Mouse (Mus musculus) MEL (cell line): ENCODE results near the gene Fis1. TPM values are rescaled to one million over a fixed set of nuclear protein-coding genes. Genes with fewer than 3 reads are reported as not detected.

Experiments
- DNase-seq: peaks from one replicate; pipeline ENCODE4 v3.0.0; 2011; ENCODE audit warnings: low read depth, low spot score
- H3K27ac ChIP-seq: 2 replicates; pipeline ENCODE4 v1.5.1; 2012; ENCODE audit warnings: low read depth, mild to moderate bottlenecking, control low read depth, low read length, moderate library complexity; ENCODE audit not compliant: control insufficient read depth
- H3K27me3 ChIP-seq, 2 experiments: fragments of 150-350 bp in 1 of 2; sonication (generic) in 1 of 2; 2 replicates each; pipeline ENCODE4 v1.6.1; 2012; ENCODE audit warnings: low read length in 2 of 2, mild to moderate bottlenecking in 2 of 2, improper control_type of control experiment in 1 of 2, moderate library complexity in 1 of 2; ENCODE audit not compliant: insufficient read depth in 2 of 2, control insufficient read depth in 1 of 2
- H3K36me3 ChIP-seq, 2 experiments: 2 replicates each; pipeline ENCODE4 v1.6.1; 2012 to 2014; ENCODE audit warnings: low read length in 2 of 2, improper control_type of control experiment in 1 of 2, inconsistent platforms in 1 of 2, mild to moderate bottlenecking in 1 of 2; ENCODE audit not compliant: insufficient read depth in 2 of 2, control insufficient read depth in 1 of 2
- H3K4me1 ChIP-seq, 2 experiments: fragments of 150-350 bp in 1 of 2; sonication (generic) in 1 of 2; 2 replicates each; pipeline ENCODE4 v1.6.1; 2012; ENCODE audit warnings: low read length in 2 of 2, improper control_type of control experiment in 1 of 2, mild to moderate bottlenecking in 1 of 2; ENCODE audit not compliant: insufficient read depth in 2 of 2, control insufficient read depth in 1 of 2
- H3K4me3 ChIP-seq, 2 experiments: fragments of 150-350 bp in 1 of 2; sonication (generic) in 1 of 2; 2 replicates each; pipeline ENCODE4 v1.5.1; 2012; ENCODE audit warnings: low read depth in 2 of 2, low read length in 2 of 2, mild to moderate bottlenecking in 2 of 2, moderate library complexity in 2 of 2, control low read depth in 1 of 2, improper control_type of control experiment in 1 of 2; ENCODE audit not compliant: control insufficient read depth in 1 of 2, insufficient read depth in 1 of 2
- H3K79me2 ChIP-seq: 2 replicates; pipeline ENCODE4 v1.6.1; 2012; ENCODE audit warnings: mild to moderate bottlenecking, low read length, moderate library complexity; ENCODE audit not compliant: control insufficient read depth, poor library complexity, insufficient read depth
- H3K9ac ChIP-seq: 2 replicates; pipeline ENCODE4 v1.6.1; 2012; ENCODE audit warnings: low read depth, mild to moderate bottlenecking, control low read depth, low read length, moderate library complexity; ENCODE audit not compliant: control insufficient read depth, poor library complexity, severe bottlenecking
- H3K9me3 ChIP-seq: fragments of 150-350 bp; sonication (generic); replicated peaks from 2 replicates; pipeline ENCODE4 v1.6.1; 2012; ENCODE audit warnings: mild to moderate bottlenecking, low read length, improper control_type of control experiment, moderate library complexity; ENCODE audit not compliant: insufficient read depth
- CHD1 ChIP-seq: IDR thresholded peaks from 2 replicates; pipeline ENCODE4 v1.6.1; 2012; ENCODE audit warnings: low read depth, mild to moderate bottlenecking, inconsistent platforms, low read length, improper control_type of control experiment
- EP300 ChIP-seq, 2 experiments: IDR thresholded peaks; 2 replicates each; pipeline ENCODE4 v1.6.1; 2011; ENCODE audit warnings: improper control_type of control experiment in 2 of 2, low read length in 2 of 2, low read depth in 1 of 2, mild to moderate bottlenecking in 1 of 2
- GATA1 ChIP-seq: IDR thresholded peaks from 2 replicates; pipeline ENCODE4 v1.6.1; 2011; ENCODE audit warnings: low read depth, low read length, improper control_type of control experiment
- JUND ChIP-seq: IDR thresholded peaks from 2 replicates; pipeline ENCODE4 v1.6.1; 2011; ENCODE audit warnings: low read depth, mild to moderate bottlenecking, improper control_type of control experiment, low read length
- MAFK ChIP-seq: IDR thresholded peaks from 2 replicates; pipeline ENCODE4 v1.6.1; 2011; ENCODE audit warnings: low read depth, mild to moderate bottlenecking, low read length, improper control_type of control experiment, borderline replicate concordance
- MAX ChIP-seq: IDR thresholded peaks from 2 replicates; pipeline ENCODE4 v1.6.1; 2011; ENCODE audit warnings: low read length, improper control_type of control experiment
- MAZ ChIP-seq: IDR thresholded peaks from 2 replicates; pipeline ENCODE4 v1.6.1; 2012; ENCODE audit warnings: low read depth, mild to moderate bottlenecking, inconsistent platforms, low read length, improper control_type of control experiment
- MEF2A ChIP-seq: IDR thresholded peaks from 2 replicates; pipeline ENCODE4 v1.6.1; 2014; ENCODE audit warnings: low read depth, mild to moderate bottlenecking, inconsistent platforms, low read length, improper control_type of control experiment; ENCODE audit not compliant: poor library complexity, insufficient replicate concordance, severe bottlenecking; ENCODE audit errors: extremely low read depth
- MXI1 ChIP-seq: IDR thresholded peaks from 2 replicates; pipeline ENCODE4 v1.6.1; 2011; ENCODE audit warnings: mild to moderate bottlenecking, low read depth, low read length, improper control_type of control experiment
- MYB ChIP-seq: IDR thresholded peaks from 2 replicates; pipeline ENCODE4 v1.6.1; 2011; ENCODE audit warnings: mild to moderate bottlenecking, low read depth, low read length, improper control_type of control experiment
- MYC ChIP-seq: IDR thresholded peaks from 2 replicates; pipeline ENCODE4 v1.6.1; 2011; ENCODE audit warnings: low read depth, mild to moderate bottlenecking, low read length, improper control_type of control experiment, moderate library complexity
- NRF1 ChIP-seq: IDR thresholded peaks from 2 replicates; pipeline ENCODE4 v1.6.1; 2014; ENCODE audit warnings: low read depth, mild to moderate bottlenecking, inconsistent platforms, low read length, improper control_type of control experiment, moderate library complexity; ENCODE audit not compliant: poor library complexity, insufficient read depth, severe bottlenecking
- POLR2A ChIP-seq, 2 experiments: IDR thresholded peaks; 2 replicates each; pipeline ENCODE4 v1.6.1; 2011 to 2012; ENCODE audit warnings: low read length in 2 of 2, mild to moderate bottlenecking in 2 of 2, control low read depth in 1 of 2, improper control_type of control experiment in 1 of 2, low read depth in 1 of 2, moderate library complexity in 1 of 2; ENCODE audit not compliant: control insufficient read depth in 1 of 2, insufficient read depth in 1 of 2, poor library complexity in 1 of 2
- POLR2AphosphoS2 ChIP-seq: IDR thresholded peaks from 2 replicates; pipeline ENCODE4 v1.6.1; 2011; ENCODE audit warnings: low read length, improper control_type of control experiment
- RCOR1 ChIP-seq: IDR thresholded peaks from 2 replicates; pipeline ENCODE4 v1.6.1; 2012; ENCODE audit warnings: low read depth, mild to moderate bottlenecking, inconsistent platforms, low read length, improper control_type of control experiment
- TAL1 ChIP-seq: IDR thresholded peaks from 2 replicates; pipeline ENCODE4 v1.6.1; 2012; ENCODE audit warnings: mild to moderate bottlenecking, inconsistent platforms, low read length, moderate library complexity, mixed read lengths
- TCF12 ChIP-seq: IDR thresholded peaks from 2 replicates; pipeline ENCODE4 v1.6.1; 2014; ENCODE audit warnings: low read depth, mild to moderate bottlenecking, inconsistent platforms, low read length, improper control_type of control experiment, moderate library complexity
- ZMIZ1 ChIP-seq: IDR thresholded peaks from 2 replicates; pipeline ENCODE4 v1.6.1; 2012; ENCODE audit warnings: low read depth, mild to moderate bottlenecking, inconsistent platforms, low read length, improper control_type of control experiment, moderate library complexity
- polyA plus RNA-seq, 2 experiments: library from polyadenylated mRNA; stranded (reverse) in 1 of 2; unstranded in 1 of 2; fragments of >175 nt in 1 of 2; fragments of >200 nt in 1 of 2; gene quantifications; 2 replicates each; pipeline versions ENCODE4 v1.2.1 to v1.2.4; 2012; ENCODE audit warnings: low replicate concordance in 2 of 2, low read depth in 1 of 2; ENCODE audit not compliant: insufficient read length in 2 of 2, insufficient read depth in 1 of 2, missing spikeins in 1 of 2
- total RNA-seq: library from RNA; depleted of rRNA; stranded (reverse); fragments of 300-350 nt; gene quantifications from 2 replicates; pipeline ENCODE4 v1.2.3, GENCODE M21; 2012

Fis1 gene
- total and polyA plus RNA-seq, 3 experiments, result 164 to 184 TPM; not detected in 1

- Histone ChIP-seq H3K9ac (no peak overlapping the region), H3K79me2 (peaks cover 17% of the 10 kb centered on the region), H3K4me3 (no peak overlapping the region), H3K27me3 (no peaks in the 10 kb centered on the region), H3K27ac (no peak overlapping the region), H3K9me3 (no peaks in the 10 kb centered on the region), H3K4me1 (peaks cover 0 to 15% of the 10 kb centered on the region in 2 experiments; a peak in 2 of 4 replicates), H3K36me3 (peaks cover 0 to 14% of the 10 kb centered on the region in 2 experiments; a peak in 2 of 4 replicates)
- no peak for TF ChIP-seq MAZ
- TF ChIP-seq NRF1, result no peak
- TF ChIP-seq JUND, result no peak
- TF ChIP-seq ZMIZ1, result no peak
- TF ChIP-seq TCF12, result no peak
- TF ChIP-seq TAL1, result no peak
- no peak for TF ChIP-seq GATA1
- TF ChIP-seq MAX, result no peak
- no peak for TF ChIP-seq MAFK
- TF ChIP-seq POLR2AphosphoS2, result no peak
- no peak for TF ChIP-seq CHD1
- no peak for TF ChIP-seq POLR2A (IDR thresholded peaks at IDR 0.05; ENCODE audit: control insufficient read depth in 1 of 2, insufficient read depth in 1 of 2, low read depth in 1 of 2, low read length in 2 of 2, poor library complexity in 1 of 2)
- no peak for TF ChIP-seq RCOR1
- TF ChIP-seq MXI1, result no peak
- no peak for TF ChIP-seq MYB
- DNase-seq, result no peak
These were observed 2.6 kb upstream of the Fis1 start for GRCm38 (mm10) chr5:136950521-136950920.

GRCm38 (mm10) chr5:136952153-136952552, 922 bp upstream of the Fis1 start:
- peaks cover 0 to 19% of the 10 kb centered on the region in 2 experiments; a peak in 2 of 4 replicates for H3K4me1 ChIP-seq
- TF ChIP-seq MEF2A, result no peak
- peak; percentile 32 to 59; a peak in 2 of 4 replicates for TF ChIP-seq EP300 (IDR thresholded peaks at IDR 0.05; ENCODE audit: low read depth in 1 of 2, low read length in 2 of 2)
- TF ChIP-seq RCOR1, result peak; percentile 61; the same call in 1 of the 2 replicates
- peak; percentile 64 for TF ChIP-seq GATA1
- 0 out of 2 replicates have a peak, but pooled peaks have one; percentile 21 for TF ChIP-seq MAFK
- TF ChIP-seq TCF12, result peak; percentile 77
- peak; percentile 27; the same call in 1 of the 2 replicates for TF ChIP-seq TAL1
- TF ChIP-seq MYC, result no peak
- peaks cover 25% of the 10 kb centered on the region for H3K79me2 ChIP-seq
- no peaks in the 10 kb centered on the region for H3K9me3 ChIP-seq
- H3K9ac ChIP-seq, result 0 out of 2 replicates have a peak overlapping the region, but pooled peaks have one; percentile 63
- H3K4me3 ChIP-seq, result peak overlapping the region; percentile 60 to 72
- peak overlapping the region; percentile 23 for H3K27ac ChIP-seq
- H3K36me3 ChIP-seq, result peaks cover 0 to 14% of the 10 kb centered on the region in 2 experiments; a peak in 2 of 4 replicates
- DNase-seq, result peak; percentile 55
- no peaks in the 10 kb centered on the region for H3K27me3 ChIP-seq
